Comparison of ENCODE assay signal across 25 mouse cellular contexts in the genomic region with DNA sequence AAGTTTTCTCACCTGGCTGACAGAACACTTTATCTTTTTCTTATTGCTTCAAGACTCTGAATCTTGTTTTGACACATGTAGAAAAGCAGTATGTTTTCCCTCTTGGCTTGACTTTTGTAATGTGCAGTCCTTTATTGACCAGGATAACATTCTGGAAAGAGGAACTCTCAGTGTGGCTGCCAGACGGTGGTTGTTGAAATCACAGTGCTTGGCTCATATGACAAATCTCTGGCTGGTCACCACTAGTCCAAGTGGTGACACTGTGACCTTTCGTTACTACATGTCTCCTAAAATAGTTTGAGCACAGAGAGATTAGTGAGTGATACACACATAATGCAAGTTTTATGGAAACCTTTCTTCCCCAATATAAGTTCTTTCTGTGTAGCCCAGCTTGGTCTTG.
DNase-seq lines count a peak whose midpoint lies in the region; ATAC-seq and TF ChIP-seq lines count a peak whose summit lies in the region.
"Had no signal": no experiment of that assay in that cellular context is flagged by ENCODE, and none has a peak within 500 bp of the region (broad histone marks: within the 10 kb centered on the region; RNA-seq: fewer than 3 reads in every experiment).

No protein-coding gene starts in this region.

- H3K36me3 ChIP-seq in heart, embryonic 11.5 days (ENCODE audit: control insufficient read depth, insufficient read depth, low read length): no peaks in the 10 kb centered on the region
- no peaks in the 10 kb centered on the region for H3K36me3 ChIP-seq in liver, adult 2 months (ENCODE audit: control insufficient read depth, insufficient read depth, low read length)
- no peaks in the 10 kb centered on the region for H3K36me3 ChIP-seq in liver, embryonic 11.5 days (ENCODE audit: control insufficient read depth, insufficient read depth, low read length)
- no peaks in the 10 kb centered on the region for H3K36me3 ChIP-seq in forebrain, embryonic 11.5 days (ENCODE audit: control insufficient read depth, insufficient read depth, low read length)
- H3K36me3 ChIP-seq: embryonic facial prominence, embryonic 12.5 days; forebrain, embryonic 15.5 days; kidney, embryonic 15.5 days; midbrain, embryonic 12.5 days; neural tube, embryonic 13.5 days had no signal

- no peak for TF ChIP-seq CTCF in liver, adult 2 months (IDR thresholded peaks at IDR 0.05; ENCODE audit: low read depth, low read length)

- no peak overlapping the region for H3K27ac ChIP-seq in heart, embryonic 11.5 days (ENCODE audit: low read depth, low read length)
- no peak overlapping the region for H3K27ac ChIP-seq in liver, adult 2 months (replicated peaks; ENCODE audit: insufficient read depth, low read depth, low read length)
- no peak overlapping the region for H3K27ac ChIP-seq in liver, embryonic 11.5 days (ENCODE audit: low read depth, low read length)
- no peak overlapping the region for H3K27ac ChIP-seq in forebrain, embryonic 11.5 days (ENCODE audit: low read depth, low read length)
- H3K27ac ChIP-seq: embryonic facial prominence, embryonic 12.5 days; forebrain, embryonic 15.5 days; kidney, embryonic 15.5 days; midbrain, embryonic 12.5 days; neural tube, embryonic 13.5 days had no signal

- H3K9ac ChIP-seq in heart, embryonic 11.5 days (ENCODE audit: low read depth, low read length): no peak overlapping the region
- H3K9ac ChIP-seq in liver, adult 2 months (ENCODE audit: low read depth, low read length): no peak overlapping the region
- no peak overlapping the region for H3K9ac ChIP-seq in liver, embryonic 11.5 days (ENCODE audit: low read depth, low read length)
- no peak overlapping the region for H3K9ac ChIP-seq in forebrain, embryonic 11.5 days (ENCODE audit: low read length)
- H3K9ac ChIP-seq: embryonic facial prominence, embryonic 12.5 days; forebrain, embryonic 15.5 days; kidney, embryonic 15.5 days; midbrain, embryonic 12.5 days; neural tube, embryonic 13.5 days had no signal

- no peak overlapping the region for H3K4me3 ChIP-seq in heart, embryonic 11.5 days (ENCODE audit: low read depth, low read length)
- no peak overlapping the region for H3K4me3 ChIP-seq in liver, adult 2 months (ENCODE audit: insufficient read depth, low read depth, low read length)
- H3K4me3 ChIP-seq in liver, embryonic 11.5 days (ENCODE audit: low read depth, low read length): no peak overlapping the region
- H3K4me3 ChIP-seq in forebrain, embryonic 11.5 days (ENCODE audit: low read depth, low read length): no peak overlapping the region
- H3K4me3 ChIP-seq: embryonic facial prominence, embryonic 12.5 days; forebrain, embryonic 15.5 days; kidney, embryonic 15.5 days; midbrain, embryonic 12.5 days; neural tube, embryonic 13.5 days had no signal

- H3K79me2 ChIP-seq in liver, adult 2 months (ENCODE audit: control insufficient read depth, insufficient read depth, low read length): no peaks in the 10 kb centered on the region

- 54% methylated on average over 2 of the region's 2 CpGs for WGBS in heart, embryonic 11.5 days (ENCODE audit: insufficient replicate concordance)
- WGBS in liver, adult 2 months: 26% methylated on average over 2 of the region's 2 CpGs
- WGBS in liver, embryonic 11.5 days: 49% methylated on average over 2 of the region's 2 CpGs
- WGBS in forebrain, embryonic 11.5 days: 79% methylated on average over 2 of the region's 2 CpGs

- H3K4me1 ChIP-seq in heart, embryonic 11.5 days (ENCODE audit: control insufficient read depth, insufficient read depth, low read length): no peaks in the 10 kb centered on the region
- H3K4me1 ChIP-seq in liver, adult 2 months (ENCODE audit: control insufficient read depth, insufficient read depth, low read length): no peaks in the 10 kb centered on the region
- no peaks in the 10 kb centered on the region for H3K4me1 ChIP-seq in liver, embryonic 11.5 days (replicated peaks; ENCODE audit: control insufficient read depth, insufficient read depth, low read length)
- no peaks in the 10 kb centered on the region for H3K4me1 ChIP-seq in forebrain, embryonic 11.5 days (replicated peaks; ENCODE audit: control insufficient read depth, insufficient read depth, low read length)
- H3K4me1 ChIP-seq: embryonic facial prominence, embryonic 12.5 days; forebrain, embryonic 15.5 days; kidney, embryonic 15.5 days; midbrain, embryonic 12.5 days; neural tube, embryonic 13.5 days had no signal

- no peaks in the 10 kb centered on the region for H3K9me3 ChIP-seq in heart, embryonic 11.5 days (replicated peaks; ENCODE audit: control insufficient read depth, low read length)
- H3K9me3 ChIP-seq in liver, embryonic 11.5 days (ENCODE audit: control insufficient read depth, low read length): no peaks in the 10 kb centered on the region
- no peaks in the 10 kb centered on the region for H3K9me3 ChIP-seq in forebrain, embryonic 11.5 days (ENCODE audit: control insufficient read depth, low read length)
- H3K9me3 ChIP-seq: embryonic facial prominence, embryonic 12.5 days; forebrain, embryonic 15.5 days; kidney, embryonic 15.5 days; midbrain, embryonic 12.5 days; neural tube, embryonic 13.5 days had no signal

- TF ChIP-seq POLR2A in liver, adult 2 months (IDR thresholded peaks at IDR 0.05; ENCODE audit: extremely low read depth, insufficient read depth, low read length): no peak

- H3K4me2 ChIP-seq in heart, embryonic 11.5 days: no peak overlapping the region
- H3K4me2 ChIP-seq in liver, embryonic 11.5 days: no peak overlapping the region
- no peak overlapping the region for H3K4me2 ChIP-seq in forebrain, embryonic 11.5 days (ENCODE audit: low read depth, low read length, severe bottlenecking)
- H3K4me2 ChIP-seq: embryonic facial prominence, embryonic 12.5 days; forebrain, embryonic 15.5 days; kidney, embryonic 15.5 days; midbrain, embryonic 12.5 days; neural tube, embryonic 13.5 days had no signal

- ATAC-seq in heart, embryonic 11.5 days (replicated peaks; ENCODE audit: insufficient number of reproducible peaks, low FRiP score, low TSS enrichment): no peak
- no peak for ATAC-seq in liver, embryonic 11.5 days (replicated peaks; ENCODE audit: low FRiP score)
- ATAC-seq in forebrain, embryonic 11.5 days (replicated peaks; ENCODE audit: low FRiP score): no peak
- ATAC-seq: activated CD4-positive, CD25-positive, alpha-beta regulatory T cell, adult 4 months; forebrain, embryonic 15.5 days; hindbrain, embryonic 16.5 days; lung, postnatal 0 days had no signal

- no peaks in the 10 kb centered on the region for H3K27me3 ChIP-seq in heart, embryonic 11.5 days (ENCODE audit: control insufficient read depth, insufficient read depth, low read length)
- H3K27me3 ChIP-seq in liver, adult 2 months (ENCODE audit: control insufficient read depth, insufficient read depth, low read length): peaks cover 2% of the 10 kb centered on the region; the same call in 1 of the 2 replicates
- no peaks in the 10 kb centered on the region for H3K27me3 ChIP-seq in liver, embryonic 11.5 days (replicated peaks; ENCODE audit: control insufficient read depth, insufficient read depth, low read length)
- H3K27me3 ChIP-seq in forebrain, embryonic 11.5 days (ENCODE audit: control insufficient read depth, insufficient read depth, low read length): no peaks in the 10 kb centered on the region
- H3K27me3 ChIP-seq: embryonic facial prominence, embryonic 12.5 days; forebrain, embryonic 15.5 days; kidney, embryonic 15.5 days; midbrain, embryonic 12.5 days; neural tube, embryonic 13.5 days had no signal

- DNase-seq in adrenal gland, adult 2 months: peak; percentile 5
- no peak for DNase-seq in adrenal gland, adult (ENCODE audit: inconsistent age in 2 of 2, low spot score in 1 of 2)
- peak; percentile 89 for DNase-seq in heart, adult 11 months
- DNase-seq in liver, adult 2 months (ENCODE audit: extremely low read depth, low read depth, low spot score): peak; percentile 79
- no peak for DNase-seq in liver, embryonic 11.5 days (ENCODE audit: low spot score)
- peak; percentile 34 for DNase-seq in adipocyte (ENCODE audit: low spot score)
- DNase-seq in forebrain, embryonic 11.5 days (ENCODE audit: low spot score): no peak
- DNase-seq: cerebellum, adult 11 months; cerebellum, adult 9-11 months; embryo, embryonic 11 days; kidney, adult 18-20 months; kidney, postnatal 25 days; liver; right cerebral cortex, postnatal 4 days; thymus, adult 2 months; thymus, postnatal 36 days had no signal

Comparison
In these comparisons a context has a peak if more than half of its experiments do, and no peak if none do; other contexts are left out.
1. DNase-seq: peak in adrenal gland, adult 2 months (single experiment), heart, adult 11 months (single experiment), liver, adult 2 months (single experiment) and adipocyte (single experiment); none in adrenal gland, adult (0 of 2), liver, embryonic 11.5 days (single experiment) and forebrain, embryonic 11.5 days (single experiment).